Mouse (Mus musculus) mouse trophoblast stem cell (cell line): ENCODE results near the gene Rita1.

Source experiments
- in situ Hi-C, 2 experiments: fragments of 300-500 bp; cut with MseI, MboI; formaldehyde crosslinking; loops; 2 replicates in 1 of 2; 3 replicates in 1 of 2; pipeline ENCODE4 v1.15.1; 2025

Gene Rita1

DNA sequence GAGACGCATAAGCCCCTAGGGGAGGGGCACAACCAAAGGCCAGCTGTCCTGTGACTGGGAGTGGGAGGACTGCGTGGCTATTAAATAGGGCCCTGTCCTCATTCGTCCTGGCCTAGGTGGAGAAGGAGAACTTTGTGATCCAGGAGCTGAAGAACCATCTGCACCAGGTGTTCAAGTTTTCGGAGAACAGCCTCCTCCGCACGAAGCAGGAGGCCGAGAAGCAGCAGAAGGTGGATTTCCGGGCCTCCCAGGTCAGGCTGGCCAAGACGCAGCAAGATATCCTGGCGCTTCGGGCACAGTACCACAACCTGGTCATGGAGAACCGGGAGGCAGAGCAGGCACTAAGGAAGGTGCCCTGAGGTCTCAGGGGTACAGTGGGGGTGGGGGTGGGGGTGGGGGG, 10.2 kb downstream of the Rita1 start:
- in situ Hi-C loops: no loop called here

DNA sequence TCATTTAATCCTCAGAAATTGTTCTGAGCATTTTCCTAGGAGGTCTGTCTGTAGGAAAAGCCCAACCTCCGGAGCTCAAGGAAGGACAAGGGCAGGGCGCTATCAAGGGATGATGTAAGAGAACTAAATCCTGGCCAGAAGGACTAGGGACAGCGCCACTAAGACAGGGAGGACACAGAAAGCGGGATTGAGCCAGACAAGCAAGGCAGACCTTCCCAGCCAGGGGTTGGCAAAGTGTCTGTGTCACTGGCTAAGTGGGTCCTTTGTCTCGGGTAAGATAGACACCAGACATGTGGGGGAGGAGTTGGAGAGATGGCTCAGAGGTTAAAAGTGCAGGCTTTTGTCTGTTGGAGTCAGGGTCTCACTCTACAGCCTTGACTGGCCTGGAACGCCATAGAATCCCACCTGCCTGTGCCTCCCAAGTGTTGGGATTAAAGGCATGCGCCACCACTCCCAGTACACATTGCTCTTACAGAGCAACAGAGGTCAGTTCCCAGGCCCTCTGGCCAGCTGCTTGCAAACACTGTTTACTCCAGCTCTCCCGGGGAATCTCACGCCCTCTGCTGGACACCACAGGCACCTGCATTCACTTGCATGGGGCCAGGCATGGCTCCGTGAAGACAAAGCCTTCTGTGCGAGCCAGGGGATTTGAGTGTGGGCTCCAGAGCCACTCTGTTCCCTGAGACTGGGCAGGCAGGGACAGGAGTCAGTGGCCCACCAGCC, 11.3 kb downstream of the Rita1 start:
- in situ Hi-C loops: no loop called here

DNA sequence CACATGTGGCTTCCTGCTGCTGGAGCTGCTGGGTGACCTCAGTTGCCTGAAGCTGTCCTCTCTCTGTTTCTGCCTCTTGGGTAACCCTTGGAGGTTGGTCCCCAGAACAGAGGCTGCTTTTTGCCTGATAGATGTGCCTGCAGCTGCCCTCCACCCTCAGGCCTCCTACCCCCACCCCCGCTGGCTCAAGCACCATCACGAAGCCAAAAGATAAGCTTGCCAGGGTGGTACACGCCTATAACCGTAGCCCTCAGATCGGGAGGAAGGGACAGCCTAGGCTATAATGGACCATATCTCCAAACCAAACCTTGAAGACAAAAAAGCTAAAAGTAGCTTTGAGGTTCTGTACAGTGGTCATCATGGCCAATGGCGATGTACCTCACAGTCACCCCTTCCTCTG, 12.8 kb downstream of the Rita1 start:
- in situ Hi-C loops: loop anchor here in 1 of 2 experiments (5.0 kb wide), 1 partner anchor 92 kb away; no protein-coding TSS in a partner anchor

DNA sequence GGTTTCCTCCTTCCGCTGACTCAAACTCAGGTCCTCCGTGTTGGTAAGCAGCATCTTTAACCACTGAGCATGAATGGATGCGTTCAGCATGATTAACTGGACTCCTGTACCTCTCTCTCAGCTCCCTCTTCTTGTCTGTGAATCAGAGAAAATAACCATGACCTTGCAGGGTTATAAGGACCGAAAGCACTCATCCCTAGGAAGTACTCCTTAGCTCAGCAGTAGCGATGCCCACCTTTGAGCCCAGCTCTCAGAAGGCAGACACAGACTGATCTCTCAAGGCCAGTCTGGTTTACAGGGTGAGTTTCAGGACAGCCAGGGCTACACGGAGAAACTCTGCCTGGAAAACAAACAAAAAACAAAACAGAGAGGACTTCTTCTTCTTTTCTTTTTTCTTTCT, 17.9 kb downstream of the Rita1 start:
- in situ Hi-C loops: no loop called here

DNA sequence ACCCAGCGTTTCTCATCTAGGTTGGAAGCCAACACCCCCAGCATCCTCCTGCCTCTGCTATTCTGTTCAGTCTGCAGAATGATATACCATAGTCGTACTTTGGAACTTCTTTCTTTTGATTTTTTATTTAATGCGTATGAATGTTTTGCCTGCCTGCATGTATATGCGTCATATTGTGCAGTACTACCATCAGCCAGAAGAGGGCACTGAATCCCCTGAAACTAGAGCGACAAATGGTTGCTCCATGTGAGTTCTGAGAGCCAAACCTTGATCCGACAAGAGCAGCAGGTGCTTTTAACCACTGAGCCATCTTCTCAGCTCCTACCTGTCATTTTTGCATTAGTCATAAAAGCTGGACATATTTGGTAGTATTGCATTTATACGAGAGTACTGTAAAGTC, 20.2 kb downstream of the Rita1 start:
- in situ Hi-C loops: no loop called here

DNA sequence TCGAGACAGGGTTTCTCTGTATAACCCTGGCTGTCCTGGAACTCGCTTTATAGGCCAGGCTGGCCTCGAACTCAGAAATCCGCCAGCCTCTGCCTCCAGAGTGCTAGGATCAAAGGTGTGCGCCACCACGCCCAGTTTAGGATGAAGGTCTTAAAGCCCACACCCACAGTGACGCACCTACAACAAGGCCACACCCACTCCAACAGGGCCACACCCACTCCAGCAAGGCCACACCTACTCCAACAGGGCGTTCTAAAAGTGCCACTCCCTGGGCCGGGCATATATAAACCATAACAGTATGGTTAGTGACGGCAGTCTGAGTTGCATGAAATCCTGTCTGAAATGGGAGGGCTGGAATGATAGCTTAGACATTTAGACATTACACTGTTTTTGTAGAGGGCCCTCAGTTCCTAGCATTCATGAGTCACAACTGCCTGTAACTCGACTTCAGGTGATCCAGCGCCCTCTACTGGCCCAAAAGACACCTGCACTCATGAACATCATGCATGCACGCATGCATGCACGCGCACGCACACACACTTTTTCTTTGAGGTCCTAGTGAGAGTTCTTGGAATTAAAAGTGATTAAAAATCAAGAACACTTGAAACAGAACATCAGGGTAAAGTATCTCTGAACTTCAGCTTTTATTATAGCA, 21.9 kb downstream of the Rita1 start:
- in situ Hi-C loops: no loop called here

DNA sequence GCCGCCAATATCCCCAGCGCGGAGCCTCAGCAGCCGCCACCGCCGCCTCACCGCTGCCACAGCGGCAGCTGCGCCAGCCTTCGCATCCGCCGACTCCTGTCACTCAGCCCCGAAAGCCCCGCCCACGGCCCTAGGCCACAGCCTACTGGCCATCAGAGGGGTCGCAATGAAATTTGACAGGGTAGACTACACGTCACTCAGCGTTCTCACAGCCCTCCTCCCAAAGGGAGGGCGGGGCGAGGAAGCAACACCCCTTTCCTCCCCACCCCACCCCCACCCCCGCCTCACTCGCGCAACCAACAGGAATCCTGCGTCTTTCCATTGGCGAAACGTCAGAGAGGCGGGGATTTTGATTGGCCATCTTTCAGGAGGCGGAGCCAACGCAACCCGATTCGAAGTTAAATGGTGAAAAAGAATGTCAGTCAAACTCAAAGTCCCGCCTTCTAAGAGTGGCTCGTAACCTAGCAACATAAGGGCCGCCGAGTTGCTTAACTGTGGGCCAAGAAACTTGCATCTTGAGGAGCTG, 23.8 kb downstream of the Rita1 start, which contains the start of the genes Tpcn1 and Iqcd:
Gene Tpcn1, minus strand, starts transcription at position 105 of the 526 bp plus-strand sequence.
Gene Iqcd, plus strand, starts transcription at position 448 of the 526 bp plus-strand sequence.
- in situ Hi-C loops: no loop called here

DNA sequence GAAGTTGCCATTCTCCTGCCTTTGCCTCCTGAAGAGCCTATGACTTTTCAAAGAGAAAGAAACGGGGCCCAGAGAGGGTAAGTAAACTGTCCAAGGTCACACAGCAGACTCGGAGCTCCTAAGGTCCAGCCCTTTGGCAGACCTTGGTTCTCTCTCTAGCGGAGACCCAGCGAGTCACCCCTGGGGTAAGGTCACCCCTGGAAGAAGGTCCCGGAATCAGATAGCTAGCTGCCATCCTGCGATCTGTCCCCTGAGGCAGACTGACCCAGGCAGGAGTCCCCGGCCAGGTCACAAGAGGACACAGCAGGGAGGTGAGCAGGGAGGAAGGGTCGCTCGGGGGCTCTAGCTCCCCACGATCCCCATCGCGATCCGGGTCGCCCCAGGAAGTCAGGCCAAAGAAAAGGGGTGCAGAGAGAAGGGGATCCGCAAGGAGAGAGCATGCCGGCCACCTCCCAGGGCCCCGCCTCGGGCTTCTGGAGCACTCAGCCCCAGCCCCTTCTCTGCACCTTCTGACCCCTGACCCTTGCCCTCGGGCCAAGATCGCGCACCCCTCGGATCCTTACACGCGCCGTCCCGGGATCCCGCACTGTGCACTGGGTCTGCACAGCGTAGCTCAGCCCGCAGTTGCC, 24.3 kb downstream of the Rita1 start:
- in situ Hi-C loops: no loop called here

DNA sequence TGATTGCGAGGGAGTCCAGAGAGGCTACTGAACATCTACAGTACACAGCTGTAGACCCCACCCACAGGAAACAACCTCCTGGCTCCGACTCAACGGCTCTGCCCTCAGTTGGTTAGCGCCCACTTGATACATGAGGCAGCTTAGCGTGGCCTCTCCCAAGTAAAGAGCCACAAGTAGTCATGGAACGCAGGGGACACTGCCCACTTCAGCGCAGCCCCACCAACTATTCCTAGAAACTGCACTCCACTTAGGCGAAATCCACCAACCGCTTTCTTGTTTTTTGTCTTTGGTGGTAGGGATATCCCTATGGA, 24.8 kb downstream of the Rita1 start:
- in situ Hi-C loops: no loop called here

DNA sequence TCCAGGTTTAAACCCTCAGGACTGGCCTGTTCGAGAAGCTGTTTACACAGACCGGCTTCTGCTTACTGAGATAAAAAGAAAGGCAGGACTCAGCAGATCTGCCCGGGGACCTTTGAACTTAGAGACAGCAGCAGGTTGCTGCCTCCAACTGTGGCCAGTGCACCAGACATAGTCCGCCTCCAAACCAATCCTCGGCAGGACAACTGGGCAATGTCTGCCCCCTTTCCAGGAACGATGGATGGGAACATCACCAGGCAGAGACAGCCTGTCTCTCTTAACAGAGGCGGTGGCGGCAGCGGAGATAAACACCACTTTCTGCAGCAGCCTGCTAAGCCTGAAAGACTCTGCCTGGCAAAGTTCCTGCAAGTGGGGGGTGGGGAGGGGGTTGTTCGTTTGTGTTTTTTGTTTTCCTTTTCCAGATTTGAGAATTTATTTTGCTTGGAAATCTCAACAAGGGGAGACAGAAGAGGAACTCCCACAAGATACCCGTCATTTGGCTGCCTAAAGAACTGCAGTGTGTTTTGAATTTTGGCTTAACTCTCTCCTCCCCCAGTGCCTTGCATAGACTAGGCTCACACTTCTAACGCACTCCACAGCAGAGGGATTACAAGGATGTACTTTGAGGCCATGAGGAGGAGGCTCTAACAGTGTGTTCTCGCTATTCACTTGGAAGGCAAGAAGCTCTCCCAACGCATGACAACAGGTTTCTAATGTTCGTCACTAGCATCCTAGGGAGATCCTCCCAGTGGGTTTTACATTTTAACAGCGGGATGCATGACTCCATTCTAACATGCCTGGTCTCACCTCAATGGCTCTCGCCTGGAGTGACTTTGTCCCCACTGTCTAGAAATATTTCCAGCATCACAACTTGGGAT, 25.4 kb downstream of the Rita1 start:
- in situ Hi-C loops: no loop called here

DNA sequence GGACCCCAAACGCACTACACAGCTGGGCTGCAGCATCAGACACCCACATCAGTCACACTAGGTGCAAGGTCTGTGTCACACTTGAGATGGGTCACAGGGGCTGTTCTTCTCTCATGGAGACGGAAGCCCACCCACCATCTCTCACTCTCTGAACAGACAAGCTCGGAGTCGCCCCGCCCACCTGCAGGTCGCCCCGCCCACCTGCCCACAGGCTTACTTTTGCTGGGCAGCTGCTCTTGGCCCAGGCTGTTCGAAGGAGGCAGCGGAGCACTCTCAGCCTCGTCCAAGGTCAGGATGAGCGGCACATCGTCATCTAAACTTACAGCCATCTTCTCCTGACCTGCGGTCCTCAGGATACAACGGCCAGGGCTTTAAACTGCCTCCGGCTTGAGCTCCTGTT, 27.4 kb downstream of the Rita1 start:
- in situ Hi-C loops: no loop called here

DNA sequence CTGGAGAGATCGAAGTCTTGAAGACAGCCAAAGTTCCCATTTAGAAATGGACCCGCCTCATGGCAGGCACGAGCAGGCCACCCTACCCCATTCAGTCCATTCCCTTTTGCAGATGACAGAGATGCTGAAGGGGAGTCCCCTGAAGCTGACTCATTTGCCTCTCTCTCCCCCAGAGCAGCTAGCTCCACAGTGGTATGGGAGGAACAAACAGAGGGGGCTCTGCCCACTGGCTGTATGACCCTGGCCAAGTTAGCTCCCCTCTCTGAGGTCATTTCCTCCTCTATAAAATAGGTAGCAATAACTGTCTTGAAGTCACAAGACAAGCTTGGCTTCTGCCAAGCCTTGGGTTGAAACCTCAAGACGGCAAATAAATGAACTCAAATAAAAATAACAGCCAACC, 28.9 kb downstream of the Rita1 start:
- in situ Hi-C loops: no loop called here

DNA sequence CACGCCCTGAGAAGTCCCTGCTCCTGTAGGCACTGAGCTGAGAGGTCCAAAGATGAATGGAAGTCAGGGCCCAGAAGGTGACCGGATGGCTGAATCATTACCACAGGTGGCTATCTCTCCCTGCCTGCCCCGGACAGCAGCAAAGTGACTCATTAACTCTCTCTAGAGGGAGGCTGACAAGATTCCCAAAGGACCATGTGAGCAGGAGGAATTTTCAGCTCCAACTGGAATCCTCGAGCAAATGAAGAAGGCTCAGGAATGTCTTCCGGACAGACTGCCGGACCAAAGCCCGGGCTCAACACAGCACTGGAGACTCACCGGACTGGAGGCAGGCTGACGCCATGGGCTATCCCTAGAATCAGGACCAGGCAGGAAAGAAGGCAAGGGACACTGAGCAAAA, 30.4 kb downstream of the Rita1 start:
- in situ Hi-C loops: no loop called here

DNA sequence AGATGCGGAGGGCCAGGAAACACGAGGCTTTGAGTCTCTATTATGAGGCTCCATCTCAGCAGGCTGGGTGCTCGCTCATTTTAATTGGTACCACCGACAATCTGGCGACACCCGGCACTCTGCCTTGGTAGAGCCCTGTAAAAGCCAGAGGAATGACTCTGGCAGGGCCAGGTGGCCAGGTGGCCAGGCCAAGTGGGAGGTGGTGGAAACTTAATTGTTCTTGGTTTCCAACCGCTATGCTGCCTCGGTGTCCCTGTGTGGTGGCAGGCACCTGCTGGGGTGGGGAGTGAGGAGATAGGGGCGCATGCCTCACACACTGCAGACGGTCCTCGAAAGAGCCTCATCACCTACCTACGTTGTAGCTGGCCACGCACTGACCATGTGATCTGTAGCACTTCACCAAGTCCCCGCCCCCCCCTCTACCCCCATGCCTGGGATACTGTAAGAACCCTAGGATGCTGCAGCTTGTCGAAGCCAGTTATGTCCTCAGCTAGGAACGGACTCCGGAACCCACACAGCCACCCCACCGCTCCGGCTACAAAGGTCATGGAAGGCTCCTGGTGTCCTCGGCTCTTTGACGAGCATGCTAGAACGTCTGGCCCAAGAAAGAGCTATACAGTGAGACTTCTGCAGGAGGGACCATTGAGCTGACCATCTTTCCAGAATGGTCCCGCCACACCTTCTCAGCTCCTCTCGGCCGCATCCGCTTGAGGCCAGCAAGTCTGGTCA, 32.3 kb downstream of the Rita1 start:
- in situ Hi-C loops: no loop called here

DNA sequence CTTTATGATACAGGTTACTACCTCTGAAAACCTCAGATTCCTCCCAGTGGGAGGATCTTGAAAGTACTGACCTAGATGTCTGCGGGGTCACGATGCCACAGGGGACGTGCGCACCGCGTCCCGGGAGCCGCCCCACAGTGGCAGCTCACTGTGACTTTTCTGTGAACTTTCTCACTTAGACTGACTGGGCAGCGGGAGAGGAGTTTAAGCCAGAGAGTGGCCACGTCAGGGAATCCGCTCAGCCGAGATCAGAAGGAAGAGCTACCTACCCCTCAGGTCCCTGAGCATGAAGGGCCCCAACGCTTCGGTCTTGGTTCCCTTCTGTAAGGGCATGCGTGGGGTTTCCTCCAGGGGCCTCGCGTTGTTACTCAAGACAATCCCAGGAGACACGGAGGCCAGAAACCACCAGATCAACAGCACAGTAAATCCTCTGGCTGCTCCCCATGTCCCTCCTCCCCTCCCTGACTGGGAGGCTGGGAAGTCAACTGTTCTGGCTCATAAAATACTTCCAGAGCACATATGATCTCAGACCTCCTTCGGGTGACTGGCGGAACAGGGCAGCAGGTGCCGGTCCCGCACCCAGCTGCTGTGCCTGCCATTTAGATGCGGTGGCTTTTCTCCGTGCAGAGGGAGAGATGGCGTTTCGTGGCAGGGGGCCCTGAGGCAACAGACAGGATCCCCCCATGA, 33.0 kb downstream of the Rita1 start:
- in situ Hi-C loops: no loop called here

DNA sequence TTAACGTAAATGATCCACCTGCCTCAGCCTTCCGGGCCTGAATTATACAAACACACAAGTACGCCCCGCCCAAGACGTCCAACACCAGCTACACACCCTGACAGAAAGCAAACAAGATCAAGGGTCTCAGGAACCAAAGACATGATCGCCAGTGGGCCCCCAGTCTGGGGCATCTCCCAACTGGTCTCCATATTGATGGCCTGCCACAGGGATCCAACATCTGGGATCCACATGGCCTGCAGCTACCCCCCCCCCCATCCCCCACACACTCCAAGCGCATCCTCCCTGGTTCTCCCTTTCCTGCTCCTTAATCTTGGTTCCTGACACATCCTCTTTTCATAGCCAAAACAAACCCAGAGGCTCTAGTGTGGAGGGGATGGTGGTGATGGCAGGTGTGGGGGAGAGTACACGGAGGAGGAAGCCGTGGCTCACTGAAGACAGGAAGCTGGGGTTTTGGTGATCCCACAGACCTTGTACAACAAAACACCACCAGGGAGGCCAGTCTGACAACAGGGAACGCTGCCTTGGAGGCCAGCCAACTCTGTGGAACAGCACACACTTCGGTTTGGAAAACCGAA, 33.8 kb downstream of the Rita1 start:
- in situ Hi-C loops: no loop called here

DNA sequence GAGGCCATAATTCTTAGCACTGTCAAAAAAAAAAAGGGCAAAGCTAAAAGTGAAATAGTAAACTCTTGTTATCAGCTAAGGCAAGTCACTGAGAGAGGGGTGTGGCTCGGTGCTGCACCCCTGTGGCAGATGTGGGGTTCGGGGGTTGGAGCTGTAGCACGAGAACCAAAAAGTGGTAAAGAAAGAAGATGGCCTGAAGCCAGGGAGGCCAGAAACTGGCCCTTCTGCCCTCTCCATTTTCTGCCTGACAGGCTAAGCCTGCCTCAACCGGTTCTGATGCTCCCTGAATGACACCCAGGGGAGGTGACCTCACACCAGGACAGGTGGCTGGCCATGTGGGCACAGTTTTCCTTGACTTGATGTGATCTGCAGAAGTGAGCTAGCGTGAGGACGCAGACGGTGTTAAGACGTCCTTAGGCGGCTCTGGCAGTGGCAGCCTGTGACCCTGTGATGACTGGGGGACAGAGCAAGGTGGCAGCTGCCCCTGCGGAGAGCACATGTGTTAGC, 34.4 kb downstream of the Rita1 start:
- in situ Hi-C loops: no loop called here

DNA sequence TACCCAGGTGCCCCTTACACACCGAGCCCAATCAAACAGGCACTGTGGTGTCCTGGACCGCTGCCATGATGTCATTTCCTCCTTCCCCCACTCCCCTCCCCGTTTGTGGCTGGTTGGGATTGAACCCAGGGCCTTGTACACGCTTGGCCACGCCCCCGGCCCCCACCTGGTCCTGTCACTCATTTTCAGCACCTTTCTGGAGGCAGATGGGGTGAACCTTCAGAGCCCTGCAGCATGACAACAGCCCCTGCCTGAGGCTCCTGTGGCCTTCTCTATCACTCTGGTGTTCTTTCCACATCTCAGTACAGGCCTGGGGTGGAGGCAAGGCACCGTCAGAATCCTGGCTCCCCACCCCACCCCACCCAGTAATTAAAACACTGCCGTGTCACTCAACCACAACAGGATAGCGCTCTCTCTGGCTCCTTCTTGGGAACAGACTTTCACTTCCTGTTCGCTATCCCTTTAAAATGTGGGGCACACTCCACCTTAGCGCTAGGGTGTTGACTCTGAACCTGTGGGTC, 35.5 kb downstream of the Rita1 start:
- in situ Hi-C loops: no loop called here

DNA sequence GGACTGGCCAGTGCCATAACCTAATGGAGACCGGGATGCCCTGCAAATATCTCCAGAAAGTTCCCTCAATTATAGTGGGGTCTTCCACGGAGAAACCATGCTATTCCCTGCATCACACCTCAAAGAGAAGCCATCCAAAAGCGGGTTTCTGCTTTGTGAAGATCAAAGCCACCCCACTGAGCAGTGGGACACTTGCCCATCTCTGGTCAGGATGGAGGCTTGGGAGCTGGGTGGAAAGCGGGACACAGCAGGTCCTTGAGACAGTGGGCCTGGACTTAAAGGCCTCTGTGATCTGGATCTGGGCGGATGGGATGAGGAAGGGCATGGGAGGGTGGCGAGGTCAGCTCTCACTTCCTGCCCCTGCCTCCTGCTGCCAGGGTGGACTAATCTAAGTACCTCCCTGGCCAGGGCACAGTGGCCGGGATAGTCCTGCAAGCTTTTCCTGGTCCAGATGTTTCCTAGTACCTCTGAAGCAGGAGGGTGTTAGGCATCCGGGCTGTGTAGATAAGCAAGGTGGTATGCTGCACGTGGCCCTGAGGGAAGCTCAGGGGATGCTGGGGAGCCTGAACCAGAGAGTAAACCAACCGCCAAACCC, 37.8 kb downstream of the Rita1 start:
- in situ Hi-C loops: no loop called here
